Mouse (Mus musculus): Measurements from ENCODE around the gene Acsl4.

DNA sequence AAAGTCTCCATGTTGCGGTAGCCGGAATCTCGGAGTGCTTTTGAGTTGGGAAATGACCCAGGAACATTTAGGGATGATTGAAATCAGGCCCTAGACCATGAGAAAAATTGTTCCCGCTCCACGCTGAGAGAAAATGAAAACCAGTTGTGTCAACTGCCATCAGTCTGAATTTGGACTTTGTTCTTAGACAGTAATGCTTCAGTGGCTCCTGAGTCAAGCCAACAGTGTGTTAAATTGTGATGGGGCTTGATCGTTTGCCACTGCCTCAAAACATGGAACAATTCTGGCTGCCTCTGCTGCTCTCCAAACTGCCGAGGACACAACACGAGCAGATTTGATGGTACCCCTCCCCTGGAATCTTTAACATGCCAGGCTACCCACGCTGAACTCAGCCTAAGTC, 74.2 kb downstream of the Acsl4 start:
- no peak for TF ChIP-seq FLI1 (IDR thresholded peaks at IDR 0.05; ENCODE audit: low read length)
- no peak for TF ChIP-seq GATA1 (IDR thresholded peaks at IDR 0.05; ENCODE audit: borderline replicate concordance, low read length)

All from megakaryocyte, embryonic 14.5 days (primary cell).